Mouse (Mus musculus): ENCODE results near the gene Scgb1b3. TPM values are rescaled to one million over a fixed set of nuclear protein-coding genes. Genes with fewer than 3 reads are reported as not detected.

Gene Scgb1b3
- not detected in 2 replicates for polyA plus RNA-seq (2015; fragmentation: Nextera tagmentation; extraction: Ambion mirVana)

GRCm38 (mm10) chr7:31375292-31375691 lies at the start of gene Scgb1b3:
TSS of gene Scgb1b3 (plus strand) at chr7:31375592.
- 79% methylated on average over 3 of the region's 3 CpGs for WGBS
- Histone ChIP-seq H3K27me3 (no peaks in the 10 kb centered on the region), H3K4me1 (no peaks in the 10 kb centered on the region), H3K4me3 (replicated peaks) (no peak within 1 kb of the TSS), H3K9ac (no peak within 1 kb of the TSS), H3K36me3 (no peaks in the 10 kb centered on the region), H3K4me2 (no peak within 1 kb of the TSS), H3K27ac (no peak within 1 kb of the TSS), H3K9me3 (replicated peaks) (peaks cover 25% of the 10 kb centered on the region)
- ATAC-seq (replicated peaks; ENCODE audit: low FRiP score): no peak

GRCm38 (mm10) chr7:31362022-31362560 lies 13.3 kb upstream of the Scgb1b3 start, which contains the start of gene Scgb2b3:
TSS of gene Scgb2b3 (minus strand) at chr7:31362072.
- Histone ChIP-seq H3K27ac (no peak within 1 kb of the TSS), H3K27me3 (no peaks in the 10 kb centered on the region), H3K4me2 (no peak within 1 kb of the TSS), H3K4me3 (replicated peaks) (no peak within 1 kb of the TSS), H3K9me3 (replicated peaks) (peaks cover 7% of the 10 kb centered on the region), H3K9ac (no peak within 1 kb of the TSS), H3K36me3 (no peaks in the 10 kb centered on the region), H3K4me1 (no peaks in the 10 kb centered on the region)
- 74% methylated on average over 4 of the region's 4 CpGs for WGBS
- ATAC-seq (replicated peaks; ENCODE audit: low FRiP score): no peak

Other genes with a start within 250 kb of the Scgb1b3 start
- gene Scn1b, start 248.6 kb upstream of the Scgb1b3 start, polyA plus RNA-seq (2015; fragmentation: Nextera tagmentation; extraction: Ambion mirVana): 1.4 and 2.0 TPM in 2 replicates
- gene Gramd1a, start 219.7 kb upstream of the Scgb1b3 start, polyA plus RNA-seq (2015; fragmentation: Nextera tagmentation; extraction: Ambion mirVana): 60.6 and 69.5 TPM in 2 replicates
- gene Scgb2b2, start 85.1 kb upstream of the Scgb1b3 start, polyA plus RNA-seq (2015; fragmentation: Nextera tagmentation; extraction: Ambion mirVana): not detected in 2 replicates
- gene Scgb1b2, start 83.8 kb upstream of the Scgb1b3 start, polyA plus RNA-seq (2015; fragmentation: Nextera tagmentation; extraction: Ambion mirVana): not detected in 2 replicates
- gene Scgb2b3, start 13.5 kb upstream of the Scgb1b3 start, polyA plus RNA-seq (2015; fragmentation: Nextera tagmentation; extraction: Ambion mirVana): not detected in 2 replicates

Measured in kidney, embryonic 15.5 days (tissue).